Mouse (Mus musculus) liver, adult 10 weeks (tissue): Measurements from ENCODE around the gene Myh3. TPM values are rescaled to one million over a fixed set of nuclear protein-coding genes. Genes with fewer than 3 reads are reported as not detected.

Experiments
- polyA plus RNA-seq: library from polyadenylated mRNA; stranded (reverse); fragments of 350-450 nt; fragmentation: Illumina TruSeq; extraction: RNeasy Lipid Tissue Mini Kit (QIAGEN cat#74804); gene quantifications from one replicate; pipeline ENCODE4 v1.2.3, GENCODE M21; 2014; ENCODE audit warnings: low read depth, low replicate concordance

Myh3 gene
- polyA plus RNA-seq, result not detected

GRCm38 (mm10) chr11:67078000-67078399 is at the start of gene Myh3:
Gene Myh3, plus strand, starts transcription at chr11:67078300.

DNA sequence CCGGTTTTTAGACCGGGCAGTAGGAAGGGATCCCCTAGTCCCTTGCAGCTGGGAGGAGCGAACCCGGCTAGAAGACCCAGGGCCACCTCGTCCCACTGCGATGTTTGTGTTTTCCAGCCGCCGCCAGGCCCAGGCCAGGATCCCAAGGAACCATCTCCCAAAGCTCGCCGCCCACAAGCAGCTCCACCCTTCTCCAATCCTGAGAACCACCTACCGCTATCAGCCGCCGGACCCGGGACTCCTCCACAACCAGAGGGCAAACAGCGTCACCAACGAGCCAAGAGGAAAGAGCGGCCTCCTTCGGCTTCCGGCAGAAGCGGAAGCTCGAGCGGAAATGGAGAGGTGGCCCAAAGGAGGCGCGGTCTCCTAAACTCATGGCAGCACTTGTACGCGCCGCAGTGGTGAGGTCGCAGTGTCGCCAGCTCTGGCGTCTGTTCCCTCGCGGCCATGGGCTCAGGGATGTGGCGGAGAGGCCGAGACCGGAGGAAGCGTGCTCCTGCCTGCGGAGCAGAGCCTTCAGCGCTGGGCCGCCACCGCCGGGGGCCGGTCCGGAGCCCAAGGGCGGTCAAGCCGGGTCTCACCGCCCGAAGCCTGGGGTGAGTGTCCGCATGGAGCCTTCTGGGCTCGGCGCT is 25.7 kb upstream of the Myh3 start, which contains the start of the genes Adprm and Sco1:
Gene Adprm (minus strand): TSS at position 274 of the 632 bp plus-strand sequence.
Gene Sco1 (plus strand): TSS at position 350 of the 632 bp plus-strand sequence.

Other genes starting within 250 kb of the Myh3 start
- gene Pirt, start 166.3 kb upstream of the Myh3 start, polyA plus RNA-seq, result not detected
- not detected for gene Tmem238l, start 121.7 kb upstream of the Myh3 start, polyA plus RNA-seq
- 36.7 TPM for gene Tmem220, start 53.1 kb upstream of the Myh3 start, polyA plus RNA-seq
- gene Adprm, start 25.7 kb upstream of the Myh3 start, polyA plus RNA-seq, result 50.1 TPM
- 15.9 TPM for gene Sco1, start 25.6 kb upstream of the Myh3 start, polyA plus RNA-seq
- gene Myh2, start 92.7 kb downstream of the Myh3 start, polyA plus RNA-seq, result not detected
- gene Myh1, start 121.8 kb downstream of the Myh3 start, polyA plus RNA-seq, result 0.08 TPM
- not detected for gene Myh4, start 159.7 kb downstream of the Myh3 start, polyA plus RNA-seq
- gene Myh8, start 198.8 kb downstream of the Myh3 start, polyA plus RNA-seq, result not detected
- gene Myh13, start 243.4 kb downstream of the Myh3 start, polyA plus RNA-seq, result not detected